20 mouse cellular contexts compared by ENCODE assay signal in genomic region chr5:36353679-36354078, GRCm38 (mm10). TPM values are rescaled to one million over a fixed set of nuclear protein-coding genes. Genes with fewer than 3 reads are reported as not detected.
DNase-seq lines count a peak whose midpoint lies in the region; ATAC-seq and TF ChIP-seq lines count a peak whose summit lies in the region.
"Had no signal": no experiment of that assay in that cellular context is flagged by ENCODE, and none has a peak within 500 bp of the region (broad histone marks: within the 10 kb centered on the region; RNA-seq: fewer than 3 reads in every experiment).

No protein-coding gene starts in this region.

- H3K27me3 ChIP-seq in lung, embryonic 14.5 days (ENCODE audit: insufficient read depth, low read length): no peaks in the 10 kb centered on the region
- H3K27me3 ChIP-seq: liver, embryonic 12.5 days; midbrain, embryonic 13.5 days had no signal

- no peak overlapping the region for H3K4me2 ChIP-seq in lung, embryonic 14.5 days
- H3K4me2 ChIP-seq: liver, embryonic 12.5 days; midbrain, embryonic 13.5 days had no signal

- TF ChIP-seq CTCF in lung, embryonic 14.5 days (IDR thresholded peaks at IDR 0.05; ENCODE audit: low read depth): no peak

- 56% methylated on average over 6 of the region's 6 CpGs for WGBS in lung, embryonic 14.5 days

- peak; percentile 41 for DNase-seq in kidney, postnatal 10 days
- no peak for DNase-seq in kidney, postnatal 14 days
- peak; percentile 86 for DNase-seq in lung, embryonic 14.5 days
- DNase-seq in lung, postnatal 25 days (ENCODE audit: low spot score): peak; percentile 50
- peak; percentile 54 to 73 for DNase-seq in urinary bladder, postnatal 4 days (ENCODE audit: low spot score in 2 of 2)
- DNase-seq in thymus, adult 18-20 months: no peak
- DNase-seq in adrenal gland, postnatal 36 days: no peak
- DNase-seq: adrenal gland, adult 2 months; cerebellum, postnatal 14 days; embryo, embryonic 11 days; gastrocnemius, postnatal 10 days; heart, adult 18-20 months; retina, postnatal 1 day; thymus, postnatal 14 days had no signal

- peaks cover 26% of the 10 kb centered on the region for H3K4me1 ChIP-seq in lung, embryonic 14.5 days (ENCODE audit: insufficient read depth)
- H3K4me1 ChIP-seq: liver, embryonic 12.5 days had no signal

- no peaks in the 10 kb centered on the region for H3K36me3 ChIP-seq in lung, embryonic 14.5 days (ENCODE audit: insufficient read depth)
- H3K36me3 ChIP-seq: G1E; hindbrain, embryonic 10.5 days; limb, embryonic 10.5 days; liver, embryonic 12.5 days; midbrain, embryonic 13.5 days had no signal

- no peak overlapping the region for H3K9ac ChIP-seq in lung, embryonic 14.5 days
- H3K9ac ChIP-seq: liver, embryonic 12.5 days; midbrain, embryonic 13.5 days had no signal

- peak overlapping the region; percentile 36; the same call in 1 of the 2 replicates for H3K27ac ChIP-seq in lung, embryonic 14.5 days (ENCODE audit: low read depth)
- H3K27ac ChIP-seq: hindbrain, embryonic 10.5 days; limb, embryonic 10.5 days; liver, embryonic 12.5 days; midbrain, embryonic 13.5 days had no signal

- ATAC-seq in lung, embryonic 14.5 days (ENCODE audit: insufficient read depth): peak; percentile 67
- ATAC-seq: liver, embryonic 12.5 days; midbrain, embryonic 13.5 days had no signal

- no peak overlapping the region for H3K4me3 ChIP-seq in lung, embryonic 14.5 days (ENCODE audit: low read depth, low read length)
- H3K4me3 ChIP-seq: hindbrain, embryonic 10.5 days; limb, embryonic 10.5 days; liver, embryonic 12.5 days; midbrain, embryonic 13.5 days had no signal

- H3K9me3 ChIP-seq in lung, embryonic 14.5 days (ENCODE audit: low read depth, low read length): no peaks in the 10 kb centered on the region
- H3K9me3 ChIP-seq: G1E; hindbrain, embryonic 10.5 days; limb, embryonic 10.5 days; liver, embryonic 12.5 days; midbrain, embryonic 13.5 days had no signal

RNA-seq across cellular contexts. Expression of gene Sorcs2, which starts 44.3 kb away (rescaled TPM):
- 17.5 and 20.6 TPM in 2 replicates for polyA plus RNA-seq in lung, embryonic 14.5 days (2014; fragmentation: Nextera tagmentation; extraction: Ambion mirVana)
- 10 to 100 TPM; 13.9 to 24.5 TPM for total RNA-seq in adrenal gland, postnatal 36 days (2021)
- total RNA-seq: megakaryocyte progenitor cell, adult 5-6 weeks had no signal

Comparison
In these comparisons a context has a peak if more than half of its experiments do, and no peak if none do; other contexts are left out.
1. DNase-seq: peak in kidney, postnatal 10 days (single experiment), lung, embryonic 14.5 days (single experiment), lung, postnatal 25 days (single experiment) and urinary bladder, postnatal 4 days (2 of 2); none in kidney, postnatal 14 days (single experiment), thymus, adult 18-20 months (0 of 2) and adrenal gland, postnatal 36 days (0 of 2).